Mouse (Mus musculus): ENCODE data around the gene Slc44a1. TPM values are rescaled to one million over a fixed set of nuclear protein-coding genes. Genes with fewer than 3 reads are reported as not detected.

Gene Slc44a1
- total RNA-seq (2021): 10 to 100 TPM; 16.2 to 18.6 TPM
- long read RNA-seq, experiment 1, full-length matches to known transcripts: 3 of 10 reads
- long read RNA-seq, experiment 1, partial matches to known transcripts: 3 of 10 reads
- long read RNA-seq, experiment 1, other reads (novel, unspliced or antisense): 4 of 10 reads
- long read RNA-seq, experiment 2, full-length matches to known transcripts: 14 of 23 reads
- long read RNA-seq, experiment 2, partial matches to known transcripts: 2 of 23 reads
- long read RNA-seq, experiment 2, other reads (novel, unspliced or antisense): 7 of 23 reads

DNA sequence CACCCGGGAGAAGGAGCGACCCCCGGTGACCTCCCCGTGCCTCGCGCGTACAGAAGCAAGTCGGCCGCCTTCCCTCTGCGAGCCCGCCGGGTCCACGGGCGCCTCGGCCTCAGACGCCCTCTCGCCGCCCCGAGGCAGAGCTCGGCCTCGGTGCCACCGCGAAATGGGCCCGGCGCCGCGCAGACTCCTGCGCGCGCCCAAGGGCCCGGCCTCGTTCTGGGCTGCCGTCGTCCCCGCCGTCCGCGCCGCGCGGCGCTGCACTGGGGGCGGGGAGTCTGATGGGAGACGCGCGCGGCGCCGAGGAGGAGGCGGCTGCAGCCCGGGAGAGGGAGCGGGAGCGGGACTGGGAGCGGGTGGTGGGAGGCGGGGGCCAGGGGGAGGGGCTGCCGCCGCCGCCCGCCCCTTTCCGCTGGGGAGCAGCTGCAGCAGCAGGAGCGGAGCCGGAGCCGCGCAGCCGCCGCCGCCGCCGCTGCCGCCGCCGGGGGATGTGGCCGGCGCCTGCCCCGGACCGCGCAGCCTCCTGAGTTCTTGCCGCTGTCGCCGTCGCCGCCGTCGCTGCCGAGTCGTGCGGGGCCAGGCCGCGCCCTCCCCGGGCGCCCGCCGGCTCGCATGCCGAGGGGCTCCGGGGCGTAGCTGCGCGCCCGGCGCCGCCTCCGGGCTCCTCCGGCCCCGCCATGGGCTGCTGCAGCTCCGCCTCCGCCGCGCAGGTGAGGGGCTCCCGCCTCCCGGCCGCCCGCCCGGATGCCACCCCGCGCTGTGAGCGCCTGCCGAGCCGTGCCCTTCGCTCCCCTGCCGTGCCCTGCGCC lies at the start of gene Slc44a1:
TSS of gene Slc44a1 (plus strand) at position 404 of the 806 bp plus-strand sequence.
- peak; percentile 95 for DNase-seq

DNA sequence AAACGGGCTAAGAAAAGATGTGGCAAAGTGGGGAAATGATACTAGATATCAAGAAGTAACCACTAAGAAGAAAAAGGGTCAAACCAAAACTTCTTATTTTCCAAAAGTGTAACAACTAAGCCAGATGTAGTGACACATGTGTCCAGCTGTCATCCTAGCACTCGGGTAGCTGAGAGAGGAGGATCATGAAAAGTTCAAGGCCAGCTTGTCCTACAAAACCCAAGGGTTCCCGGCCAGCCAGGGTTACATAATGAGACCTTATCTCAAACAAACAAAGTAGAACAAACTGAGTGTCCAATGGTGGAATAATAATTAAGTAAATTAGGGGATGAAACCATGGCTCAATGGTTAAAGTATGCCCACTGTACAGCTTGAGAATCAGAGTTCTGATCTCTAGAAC lies 45.2 kb upstream of the Slc44a1 start:
- no peak for DNase-seq

DNA sequence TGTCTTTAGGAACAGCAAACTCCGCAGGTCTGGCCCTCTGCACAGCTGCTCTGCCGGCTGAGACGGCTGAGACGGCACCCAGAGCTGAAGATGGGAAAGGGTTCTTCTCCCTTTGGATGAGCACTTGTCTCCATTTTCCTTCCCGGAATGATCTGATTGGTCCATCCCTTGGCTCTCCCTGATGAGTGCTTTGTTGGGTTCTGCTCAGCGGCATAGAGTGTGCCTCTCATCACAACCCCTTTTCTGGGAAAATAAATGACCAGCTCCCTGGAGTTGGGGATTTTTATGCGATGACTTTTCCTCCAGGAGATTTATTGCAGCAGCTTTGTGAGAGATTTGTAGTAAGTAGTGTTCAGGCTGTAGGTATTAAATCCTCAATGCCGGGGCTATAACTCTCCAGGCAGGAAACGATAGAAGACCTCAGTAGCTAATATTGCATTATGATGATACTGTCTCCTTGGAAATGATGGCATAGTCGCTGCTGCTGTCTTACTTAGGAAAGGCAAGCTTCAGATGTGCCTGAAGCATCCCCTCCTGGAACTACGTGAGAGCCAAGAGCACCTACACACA lies 43.5 kb upstream of the Slc44a1 start:
- DNase-seq: no peak

DNA sequence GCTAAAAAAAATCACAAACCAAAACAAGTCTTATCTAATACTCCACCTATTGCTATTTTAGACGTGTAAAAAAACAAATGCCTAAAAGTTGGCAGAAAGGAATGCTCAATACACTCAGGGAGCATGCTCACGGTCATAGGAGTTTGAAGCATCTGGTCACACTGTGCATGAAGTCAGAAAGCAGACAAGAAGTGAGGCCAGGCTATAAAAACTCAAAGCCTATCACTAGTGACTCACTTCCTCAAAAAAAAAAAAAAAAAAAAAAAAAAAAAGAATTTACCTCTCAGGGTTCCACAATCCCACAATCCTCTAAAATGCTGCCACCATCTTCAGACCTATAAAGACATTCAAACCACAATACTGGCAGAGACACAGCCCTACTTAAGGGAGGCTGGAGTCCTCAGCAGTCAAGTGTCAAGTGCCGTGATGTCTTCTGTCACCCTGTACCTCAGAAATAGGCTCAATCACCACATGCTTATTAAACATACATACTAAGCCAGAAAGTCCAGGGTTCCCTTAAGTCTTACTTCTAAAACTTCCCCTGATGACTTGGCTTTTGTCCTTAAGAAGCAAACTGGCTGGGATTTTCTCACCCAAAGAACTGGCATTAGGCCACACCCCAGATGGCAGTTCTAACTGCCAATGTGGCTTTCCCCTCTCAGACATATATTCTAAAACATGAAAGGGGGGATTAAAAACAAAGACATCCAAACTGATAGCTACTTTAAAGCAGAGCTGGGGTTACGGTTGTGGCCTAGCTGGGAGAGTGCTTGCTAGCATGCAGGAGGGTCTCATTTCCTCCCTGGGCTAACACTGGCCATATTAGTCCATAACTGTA lies 42.7 kb upstream of the Slc44a1 start:
- DNase-seq: no peak

DNA sequence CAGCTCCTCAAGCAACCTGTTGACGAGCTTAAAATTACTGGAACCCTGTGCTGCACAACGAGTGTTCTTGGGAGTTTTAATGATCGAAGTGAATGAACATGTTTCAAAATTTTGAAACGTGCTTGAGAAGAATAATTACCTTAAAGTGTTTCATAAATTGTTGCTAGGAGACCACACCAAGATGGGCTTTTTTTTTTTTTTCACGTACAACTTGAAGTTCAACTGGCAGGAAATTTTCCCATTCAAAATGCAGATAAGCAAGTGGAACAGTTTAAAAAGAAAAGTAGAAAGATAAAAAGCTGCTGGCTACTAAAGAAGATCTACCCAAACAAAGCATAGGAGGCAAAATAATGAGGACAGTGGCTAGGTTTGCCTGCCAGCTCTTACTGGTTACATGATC lies 41.7 kb upstream of the Slc44a1 start:
- no peak for DNase-seq

DNA sequence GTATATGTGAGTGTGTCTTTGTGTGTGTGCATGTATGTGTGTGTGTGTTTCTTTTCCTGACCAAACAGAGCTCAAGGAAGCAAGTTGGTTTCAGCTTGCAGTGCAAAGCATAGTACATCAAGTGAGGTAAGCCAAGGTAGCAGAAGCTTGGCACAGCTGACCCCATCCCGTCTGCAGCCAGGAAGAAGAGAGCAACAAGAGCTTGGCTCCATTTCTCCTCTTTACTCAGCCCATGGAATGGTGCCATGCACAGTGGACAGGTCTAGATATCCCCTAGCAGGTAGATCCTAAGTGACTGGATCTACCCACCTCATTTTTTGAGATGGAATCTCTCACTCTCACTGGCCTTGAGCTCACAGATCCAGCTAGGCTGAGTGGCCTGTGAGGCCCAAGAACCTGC lies 40.8 kb upstream of the Slc44a1 start:
- DNase-seq: no peak

DNA sequence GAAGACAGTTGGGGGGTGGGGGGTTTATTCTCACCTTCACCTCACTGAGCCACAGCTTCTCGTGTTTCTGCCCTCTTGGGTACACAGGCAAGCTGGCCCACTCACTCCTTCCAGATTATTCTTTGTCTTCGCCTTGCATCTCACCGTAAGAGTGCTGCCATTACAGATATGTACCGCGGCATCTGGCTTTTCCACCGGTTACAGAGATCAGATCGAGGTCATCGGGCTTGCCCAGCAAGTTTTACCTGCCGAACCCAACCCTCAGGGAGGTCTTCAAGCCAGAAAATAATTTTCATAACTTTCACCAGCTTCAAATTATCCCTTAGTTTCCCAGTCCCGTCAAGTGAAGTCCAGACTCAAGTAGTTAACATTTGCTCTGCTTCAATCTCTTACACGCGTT lies 36.8 kb upstream of the Slc44a1 start:
- no peak for DNase-seq

DNA sequence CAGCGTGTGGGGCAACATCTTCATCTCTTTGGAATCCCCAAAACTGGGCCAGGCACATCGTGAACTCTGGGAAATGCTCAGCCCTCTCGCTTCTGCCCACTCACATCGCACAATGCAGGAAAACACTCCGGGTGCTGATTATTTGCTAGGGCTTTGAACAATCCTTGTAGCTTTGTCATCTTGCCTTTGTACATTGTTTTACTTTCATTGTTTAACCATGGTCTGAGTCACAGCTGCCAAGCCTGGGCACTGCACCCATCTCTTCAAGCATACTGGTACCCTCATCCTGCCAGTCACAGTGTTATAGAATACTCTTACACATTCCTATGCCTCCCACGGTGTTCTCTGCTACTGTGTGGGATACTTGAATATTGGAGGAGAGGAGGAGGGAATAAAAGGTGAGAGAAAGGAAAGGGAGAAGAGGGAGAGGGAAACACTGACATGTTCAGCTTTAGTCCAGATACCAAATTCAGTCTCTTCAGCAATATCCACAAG lies 35.7 kb upstream of the Slc44a1 start:
- no peak for DNase-seq

DNA sequence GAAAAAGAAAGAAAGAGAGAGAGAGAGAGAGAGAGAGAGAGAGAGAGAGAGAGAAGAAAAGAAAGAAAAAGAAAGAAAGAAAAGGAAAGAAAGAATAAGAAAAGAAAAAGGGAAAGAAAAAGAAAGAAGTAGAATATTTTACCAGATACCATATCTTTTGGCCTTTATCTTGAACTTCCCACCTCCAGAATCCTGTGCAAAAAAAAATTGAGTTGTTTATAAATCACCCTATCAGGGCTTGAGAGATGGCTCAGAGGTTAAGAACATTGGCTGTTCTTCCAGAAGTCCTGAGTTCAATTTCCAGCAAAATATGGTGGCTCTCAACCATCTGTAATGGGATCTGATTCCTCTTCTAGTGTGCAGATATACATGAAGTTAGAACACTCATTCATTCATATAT lies 33.3 kb upstream of the Slc44a1 start:
- DNase-seq: no peak

DNA sequence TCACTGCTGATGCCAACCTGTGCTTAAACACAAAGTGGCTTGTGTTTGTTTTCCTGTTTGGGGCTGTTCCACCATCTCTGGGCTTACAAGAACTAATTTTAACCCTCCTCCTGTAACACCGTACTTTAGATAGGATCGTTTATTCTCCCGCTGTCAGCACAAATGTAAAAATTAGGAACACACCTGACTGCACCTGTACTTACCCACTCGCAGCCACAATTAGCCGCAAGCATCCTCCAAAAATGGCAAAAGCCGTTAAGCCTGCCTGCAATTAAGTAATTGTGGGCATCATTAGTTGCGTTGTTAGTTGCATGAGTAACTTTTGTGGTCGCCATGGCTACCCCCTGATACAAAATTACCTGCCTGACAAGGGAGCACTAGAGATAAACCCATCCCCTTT lies 31.4 kb upstream of the Slc44a1 start:
- no peak for DNase-seq

DNA sequence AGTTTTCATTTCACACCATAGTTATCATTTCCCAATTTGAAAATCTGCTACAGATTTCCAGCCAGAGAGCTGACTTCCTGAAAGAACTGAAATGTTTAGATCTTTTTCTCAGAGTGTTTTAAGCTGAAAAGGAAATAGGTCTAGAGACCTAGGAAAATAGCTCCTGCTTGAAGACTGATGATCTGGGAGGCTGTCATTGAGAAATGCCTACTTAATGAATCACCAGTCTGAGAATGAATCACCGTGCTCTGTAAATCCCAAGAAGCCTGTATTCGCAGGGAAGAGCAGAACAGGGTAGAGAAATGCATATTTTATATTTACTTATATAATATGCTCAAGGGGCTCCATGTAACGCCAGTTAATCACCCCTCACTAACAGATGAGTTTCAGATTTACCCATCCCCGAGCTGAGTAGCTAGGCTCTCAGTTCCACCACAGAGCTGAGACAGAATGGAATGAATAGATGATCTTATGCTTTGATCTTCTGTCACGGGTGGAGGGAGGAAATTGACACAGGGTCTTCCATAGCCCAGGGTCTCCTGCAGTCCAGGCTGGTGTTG lies 30.6 kb upstream of the Slc44a1 start:
- DNase-seq: no peak

DNA sequence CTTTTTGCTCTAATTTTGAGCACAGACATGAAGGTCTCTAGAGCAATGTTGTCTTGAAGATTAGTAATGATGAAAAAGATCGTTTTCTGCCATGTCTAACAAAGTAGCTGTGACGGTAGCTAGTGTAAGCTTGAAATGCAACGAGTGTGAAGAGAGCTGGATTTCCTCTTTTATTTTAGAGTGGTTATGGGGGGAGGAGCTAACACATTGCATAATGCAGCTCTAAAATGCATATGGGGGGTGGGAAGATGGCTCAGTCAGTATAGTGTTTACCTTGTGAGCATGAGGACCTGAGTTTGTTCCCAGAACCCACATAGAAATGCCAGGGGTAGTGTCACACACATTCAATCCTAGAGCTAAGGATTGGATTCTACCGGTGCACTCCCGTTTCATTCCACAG lies 29.5 kb upstream of the Slc44a1 start:
- no peak for DNase-seq

DNA sequence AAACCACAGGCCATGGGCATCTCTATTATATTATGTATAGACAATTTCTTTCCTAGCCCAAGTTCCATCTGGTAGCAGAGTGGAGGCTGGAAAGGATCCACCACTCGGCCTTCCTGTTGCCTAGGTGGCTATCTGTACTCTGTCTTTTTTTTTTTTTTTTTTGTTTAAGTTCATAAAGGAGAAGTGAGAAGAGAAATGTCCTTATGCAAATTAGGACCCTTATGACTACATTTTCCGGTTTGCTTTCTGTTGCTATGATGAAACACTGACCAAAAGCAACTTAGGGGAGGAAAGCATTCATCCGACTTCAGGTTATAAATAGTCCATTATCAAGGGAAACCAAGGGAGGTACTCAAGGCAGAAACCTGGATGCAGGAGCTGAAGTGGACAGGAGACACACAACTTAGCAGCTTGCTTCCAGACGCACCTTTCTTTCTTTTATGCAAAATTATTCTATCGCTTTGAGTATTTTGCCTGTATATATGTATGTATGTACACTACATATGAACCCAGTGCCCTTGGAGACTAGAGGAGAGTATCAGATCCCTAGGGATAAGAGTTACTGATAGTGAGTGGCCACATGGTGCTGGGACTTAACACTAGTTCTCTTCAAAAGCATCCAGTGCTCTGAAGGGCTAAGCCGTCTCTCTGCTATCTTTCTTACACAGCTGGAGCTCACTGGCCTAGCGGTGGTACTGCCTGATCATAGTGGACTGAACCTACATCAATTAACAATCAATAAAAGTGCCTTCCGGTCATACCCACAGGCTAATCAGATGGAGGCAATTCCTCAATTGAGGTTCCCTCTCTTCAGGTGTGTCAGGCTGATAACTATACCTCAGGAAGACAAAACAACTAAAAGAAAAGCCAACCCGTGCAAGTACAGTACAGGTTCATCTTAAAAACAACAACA lies 28.0 kb upstream of the Slc44a1 start:
- DNase-seq: no peak

DNA sequence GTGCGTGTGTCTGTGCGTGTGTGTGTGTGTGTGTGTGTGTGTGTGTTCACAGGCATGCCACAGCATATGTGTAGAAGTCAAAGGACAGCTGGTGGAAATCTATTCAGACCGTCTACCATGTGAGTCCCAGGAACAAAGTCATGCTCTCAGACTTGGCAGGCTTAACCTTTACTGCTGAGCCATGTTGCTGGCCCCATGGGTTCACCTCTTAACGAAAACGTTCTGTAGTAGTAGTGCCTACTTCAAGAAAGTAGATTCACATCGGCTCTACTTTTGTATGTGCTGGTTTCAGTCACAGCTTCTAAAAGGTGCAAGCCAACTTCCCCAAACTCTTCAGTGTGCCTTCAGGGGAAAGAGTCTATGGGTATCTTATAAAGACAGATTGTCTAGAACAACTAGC lies 27.2 kb upstream of the Slc44a1 start:
- DNase-seq: no peak

DNA sequence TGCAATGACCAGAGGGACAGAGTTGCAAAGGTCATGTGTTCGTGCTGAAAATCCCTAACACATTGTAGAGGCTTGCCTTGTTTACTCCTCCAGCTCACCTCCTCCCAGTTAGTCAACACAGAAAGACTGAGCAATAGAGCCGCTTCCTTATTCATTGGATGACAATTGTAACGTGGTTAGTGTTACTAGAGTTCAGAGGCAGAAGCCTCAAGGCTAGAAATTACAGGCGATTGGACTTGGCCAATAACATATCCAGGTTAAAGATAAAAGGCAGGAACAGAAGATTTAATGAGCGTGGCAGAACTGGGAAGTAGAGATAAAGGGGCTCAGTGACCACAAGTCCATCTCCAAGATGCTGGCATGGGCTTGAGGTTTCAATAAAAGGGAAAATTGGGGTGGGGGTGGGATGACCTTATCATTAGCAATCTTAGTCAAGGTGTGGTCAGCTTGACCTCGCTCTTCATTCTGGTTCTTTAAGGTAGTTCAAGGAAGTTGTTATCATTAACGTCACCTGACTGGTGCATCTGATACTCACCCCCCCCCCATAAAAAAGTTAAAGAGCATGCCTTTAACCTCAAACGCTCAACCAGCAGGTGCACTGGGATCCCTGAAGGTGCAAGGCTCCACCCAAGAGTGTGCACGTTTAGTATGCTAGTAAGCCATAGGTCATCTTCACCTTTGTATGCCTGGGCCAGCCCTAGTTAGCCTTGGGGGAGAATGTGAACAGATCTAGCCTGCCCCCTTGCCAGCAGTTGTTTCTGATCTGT lies 26.0 kb upstream of the Slc44a1 start:
- DNase-seq: no peak

DNA sequence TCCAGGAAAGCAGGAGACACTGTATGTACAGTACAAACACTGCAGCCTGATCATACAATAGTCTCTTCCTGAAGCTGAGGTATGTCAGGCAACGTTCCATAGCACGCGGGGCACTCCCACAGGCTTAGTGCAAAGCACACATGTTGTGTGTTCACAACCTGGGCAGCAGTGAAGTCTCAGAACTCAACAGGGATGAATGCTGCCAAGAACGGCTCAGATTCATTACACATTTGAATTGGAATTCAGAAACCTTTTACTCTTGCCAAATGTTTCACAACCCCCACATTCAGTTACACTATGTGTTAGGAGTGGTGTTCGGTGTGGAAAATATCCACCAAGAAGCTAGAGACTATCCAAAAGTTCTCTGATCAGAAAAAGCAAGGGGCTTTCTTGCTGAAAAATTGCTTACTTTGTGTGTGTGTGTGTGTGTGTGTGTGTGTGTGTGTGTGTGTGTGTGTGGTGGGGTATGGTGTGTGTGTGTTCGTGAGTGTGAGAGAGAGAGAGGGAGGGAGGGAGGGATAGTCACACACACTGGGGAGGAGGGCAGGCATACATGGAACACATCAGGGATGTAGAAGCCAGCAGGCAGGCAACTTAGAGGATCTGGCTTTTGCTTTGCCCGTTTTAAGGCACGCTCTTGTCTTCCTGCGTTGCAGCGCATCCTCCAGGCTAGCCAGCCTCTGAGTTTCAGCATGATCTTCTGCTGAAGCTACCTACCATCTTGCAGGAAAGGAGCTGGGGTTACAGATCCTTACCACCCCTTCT lies 24.2 kb upstream of the Slc44a1 start:
- peak; percentile 33 for DNase-seq

DNA sequence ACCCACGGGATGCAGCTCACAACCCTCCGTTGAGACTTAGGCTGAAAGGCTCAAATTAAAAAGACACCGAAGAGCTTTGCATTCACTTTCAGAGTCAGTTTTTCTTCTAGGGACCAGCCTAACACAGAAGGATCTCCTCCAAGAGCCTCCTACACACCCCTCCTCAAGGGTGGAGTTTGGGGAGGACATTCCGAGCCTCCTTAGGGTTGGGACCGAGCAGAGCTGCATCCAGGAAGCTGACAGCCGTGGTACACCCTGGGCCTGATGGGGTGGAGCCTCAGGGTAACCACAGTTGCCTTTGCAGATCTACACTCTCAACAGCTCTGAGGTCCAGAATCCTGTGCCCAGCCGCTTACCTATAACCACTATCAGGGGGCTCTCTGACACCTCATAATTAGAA lies 23.3 kb upstream of the Slc44a1 start:
- DNase-seq: peak; percentile 36

DNA sequence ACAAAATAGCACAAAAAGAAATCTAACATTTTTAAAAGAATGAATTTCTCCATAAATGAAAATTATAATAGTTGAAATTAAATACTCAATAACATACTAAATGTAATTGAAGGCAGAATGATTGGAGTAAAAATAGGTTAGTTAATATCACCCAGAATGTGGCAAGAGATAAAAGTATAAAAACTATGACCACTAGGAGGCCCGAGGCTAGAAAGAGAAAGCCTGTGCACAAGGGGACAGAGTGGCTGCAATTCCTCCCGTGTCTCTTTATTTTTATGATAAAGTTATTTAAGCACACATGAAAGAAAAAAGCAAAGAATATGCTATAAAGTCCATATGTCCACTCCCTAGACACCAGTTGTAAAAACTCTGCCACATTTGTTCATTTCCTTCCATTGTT lies 17.4 kb upstream of the Slc44a1 start:
- DNase-seq: no peak

DNA sequence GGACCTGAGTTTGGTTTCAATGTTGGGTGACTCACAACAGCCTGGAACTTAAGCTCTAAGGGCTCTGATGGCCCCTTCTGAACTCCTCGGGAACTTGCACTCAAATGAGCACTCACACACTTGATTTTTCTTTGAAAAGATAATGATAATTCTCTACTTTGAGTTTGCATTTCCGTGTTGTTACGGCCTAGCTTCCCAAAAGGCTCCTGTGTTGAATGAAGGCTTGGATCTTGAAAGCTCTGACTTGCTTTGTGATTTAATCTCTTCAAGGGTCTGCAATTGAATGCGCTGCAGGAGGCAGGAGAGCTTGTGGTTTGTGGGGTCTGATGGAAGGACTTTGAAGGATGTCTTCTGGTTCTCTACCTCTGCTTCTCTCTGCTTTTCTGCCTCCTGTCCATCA lies 13.1 kb upstream of the Slc44a1 start:
- DNase-seq: no peak

Measured in gastrocnemius, postnatal 25 days (tissue).